Mouse (Mus musculus): Measurements from ENCODE around the gene Cd72. TPM values are rescaled to one million over a fixed set of nuclear protein-coding genes. Genes with fewer than 3 reads are reported as not detected.

Gene Cd72
- polyA plus RNA-seq, 1 experiment from 2014 or later, result 3.2 TPM

GRCm38 (mm10) chr4:43404697-43405096, 49.7 kb downstream of the Cd72 start:
- no peak for ATAC-seq
- 87% methylated on average over 10 of the region's 10 CpGs for WGBS
- Histone ChIP-seq H3K4me1 (replicated peaks; ENCODE audit: control insufficient read depth, insufficient read depth, low read length) (no peaks in the 10 kb centered on the region; the same call in 1 of the 2 replicates), H3K36me3 (ENCODE audit: control insufficient read depth, insufficient read depth) (0 out of 2 replicates have a peak, but pooled peaks cover 10% of the 10 kb centered on the region), H3K9me3 (ENCODE audit: control insufficient read depth) (no peaks in the 10 kb centered on the region), H3K4me2 (replicated peaks; ENCODE audit: low read depth) (no peak overlapping the region), H3K9ac (ENCODE audit: low read depth, low read length) (no peak overlapping the region), H3K27ac (ENCODE audit: low read depth, low read length) (no peak overlapping the region; the same call in 1 of the 2 replicates), H3K4me3 (ENCODE audit: low read depth, low read length) (no peak overlapping the region), H3K27me3 (replicated peaks; ENCODE audit: control insufficient read depth, insufficient read depth, low read length) (no peaks in the 10 kb centered on the region)
- TF ChIP-seq CTCF (IDR thresholded peaks at IDR 0.05; ENCODE audit: low read depth), result no peak

DNA sequence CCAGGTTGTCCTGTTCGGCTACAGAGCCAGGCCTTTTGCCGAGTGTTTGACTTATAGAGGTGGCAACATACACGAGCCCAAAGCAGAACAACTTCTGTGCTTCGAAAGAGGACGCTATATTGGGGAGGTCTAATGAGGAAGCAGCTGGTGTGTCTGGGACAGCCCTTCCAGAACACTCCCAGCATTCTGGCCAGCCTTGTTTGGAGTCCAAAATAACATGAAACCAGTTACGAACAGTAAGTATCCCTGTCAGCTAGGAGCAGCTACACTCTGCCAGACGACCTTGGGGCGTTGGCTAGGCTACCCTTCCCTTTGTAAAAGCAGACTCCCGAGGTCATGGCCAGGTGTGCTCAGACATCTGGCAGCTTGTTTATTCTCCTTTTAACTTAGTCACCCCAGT, 52.2 kb downstream of the Cd72 start:
- H3K36me3 ChIP-seq (ENCODE audit: control insufficient read depth, insufficient read depth), result 0 out of 2 replicates have a peak, but pooled peaks cover 7% of the 10 kb centered on the region
- 49% methylated on average over 9 of the region's 9 CpGs for WGBS
- TF ChIP-seq CTCF (IDR thresholded peaks at IDR 0.05; ENCODE audit: low read depth), result no peak
- ATAC-seq, result no peak
- no peaks in the 10 kb centered on the region for H3K27me3 ChIP-seq (replicated peaks; ENCODE audit: control insufficient read depth, insufficient read depth, low read length)
- H3K4me2 ChIP-seq (replicated peaks; ENCODE audit: low read depth), result peak overlapping the region; percentile 33
- H3K9me3 ChIP-seq (ENCODE audit: control insufficient read depth), result no peaks in the 10 kb centered on the region
- no peak overlapping the region for H3K4me3 ChIP-seq (ENCODE audit: low read depth, low read length)
- peaks cover 6% of the 10 kb centered on the region for H3K4me1 ChIP-seq (replicated peaks; ENCODE audit: control insufficient read depth, insufficient read depth, low read length)
- H3K9ac ChIP-seq (ENCODE audit: low read depth, low read length), result no peak overlapping the region
- no peak overlapping the region; the same call in 1 of the 2 replicates for H3K27ac ChIP-seq (ENCODE audit: low read depth, low read length)

DNA sequence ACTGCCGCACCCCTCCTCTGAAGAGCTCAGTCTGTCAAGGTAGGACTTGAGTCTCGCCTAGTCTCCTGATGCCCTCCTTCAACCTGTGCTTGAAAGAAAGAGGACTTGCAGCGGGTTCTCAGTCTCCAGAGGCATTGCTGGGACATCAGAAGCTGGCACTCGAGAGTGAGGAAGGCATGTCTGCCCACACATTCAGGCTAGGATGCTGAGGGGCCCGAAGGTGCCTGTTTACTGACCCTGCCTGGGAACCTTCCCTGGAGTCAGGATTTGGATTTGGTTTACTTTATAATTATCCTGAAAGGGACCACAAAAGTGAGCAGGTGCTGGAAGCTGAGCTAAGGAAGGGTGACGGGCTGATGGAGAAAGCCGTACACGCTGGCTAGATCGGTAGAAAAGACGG, 52.9 kb downstream of the Cd72 start:
- TF ChIP-seq CTCF (IDR thresholded peaks at IDR 0.05; ENCODE audit: low read depth), result no peak
- no peak for ATAC-seq
- peak overlapping the region; percentile 43; the same call in 1 of the 2 replicates for H3K9ac ChIP-seq (ENCODE audit: low read depth, low read length)

GRCm38 (mm10) chr4:43400976-43401375, 53.5 kb downstream of the Cd72 start:
- TF ChIP-seq CTCF (IDR thresholded peaks at IDR 0.05; ENCODE audit: low read depth), result no peak
- no peak overlapping the region; the same call in 1 of the 2 replicates for H3K4me3 ChIP-seq (ENCODE audit: low read depth, low read length)
- no peaks in the 10 kb centered on the region for H3K9me3 ChIP-seq (ENCODE audit: control insufficient read depth)
- no peaks in the 10 kb centered on the region for H3K27me3 ChIP-seq (replicated peaks; ENCODE audit: control insufficient read depth, insufficient read depth, low read length)
- H3K9ac ChIP-seq (ENCODE audit: low read depth, low read length), result no peak overlapping the region
- H3K4me1 ChIP-seq (replicated peaks; ENCODE audit: control insufficient read depth, insufficient read depth, low read length), result peaks cover 6% of the 10 kb centered on the region
- H3K27ac ChIP-seq (ENCODE audit: low read depth, low read length), result peak overlapping the region; percentile 42; the same call in 1 of the 2 replicates
- ATAC-seq, result no peak
- peak overlapping the region; percentile 33; the same call in 1 of the 2 replicates for H3K4me2 ChIP-seq (replicated peaks; ENCODE audit: low read depth)
- 0 out of 2 replicates have a peak, but pooled peaks cover 7% of the 10 kb centered on the region for H3K36me3 ChIP-seq (ENCODE audit: control insufficient read depth, insufficient read depth)
- 37% methylated on average over 10 of the region's 10 CpGs for WGBS

More for the DNA sequence above, 52.9 kb downstream of the Cd72 start:
- peaks cover 6% of the 10 kb centered on the region for H3K4me1 ChIP-seq (replicated peaks; ENCODE audit: control insufficient read depth, insufficient read depth, low read length)
- H3K4me3 ChIP-seq (ENCODE audit: low read depth, low read length), result no peak overlapping the region; the same call in 1 of the 2 replicates
- H3K4me2 ChIP-seq (replicated peaks; ENCODE audit: low read depth), result peak overlapping the region; percentile 33; the same call in 1 of the 2 replicates
- WGBS, result 85% methylated on average over 10 of the region's 10 CpGs
- peak overlapping the region; percentile 42; the same call in 1 of the 2 replicates for H3K27ac ChIP-seq (ENCODE audit: low read depth, low read length)
- H3K27me3 ChIP-seq (replicated peaks; ENCODE audit: control insufficient read depth, insufficient read depth, low read length), result no peaks in the 10 kb centered on the region
- no peaks in the 10 kb centered on the region for H3K9me3 ChIP-seq (ENCODE audit: control insufficient read depth)
- H3K36me3 ChIP-seq (ENCODE audit: control insufficient read depth, insufficient read depth), result 0 out of 2 replicates have a peak, but pooled peaks cover 7% of the 10 kb centered on the region

DNA sequence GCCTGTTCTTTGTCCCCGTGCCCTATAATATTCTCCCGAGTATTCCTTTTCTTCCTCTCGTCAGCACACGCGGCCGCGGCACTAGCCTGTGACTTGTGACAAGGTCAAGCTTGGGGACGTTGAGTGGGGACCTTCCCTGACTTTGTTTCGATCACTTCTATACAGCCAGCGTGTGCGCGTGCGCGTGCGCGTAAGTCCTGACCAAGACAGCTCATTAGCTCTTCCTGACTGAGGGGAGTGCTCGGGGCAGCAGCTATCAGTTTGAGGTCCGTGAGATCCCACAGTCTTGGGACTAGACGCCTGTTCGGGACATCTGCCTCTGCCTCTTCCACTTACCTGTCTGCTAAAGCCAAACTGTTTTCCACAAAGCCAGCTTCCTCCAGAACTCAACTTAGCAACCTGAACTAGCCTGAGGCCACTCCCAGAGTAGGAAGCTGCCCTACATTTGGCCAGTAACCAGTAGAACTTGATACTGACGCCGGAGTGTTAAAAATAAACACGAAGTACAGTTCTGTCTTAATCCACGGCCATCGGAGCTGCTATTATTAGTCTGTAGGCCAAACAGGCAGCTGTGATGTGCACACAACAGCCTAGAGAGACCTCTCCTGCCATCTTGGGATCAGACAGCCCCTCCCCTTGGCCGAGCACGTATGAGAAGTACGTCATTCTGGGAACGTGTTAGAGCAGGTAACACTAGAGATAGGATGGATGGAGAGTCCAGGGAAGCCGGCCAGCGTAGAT, 54.9 kb downstream of the Cd72 start:
- peaks cover 6% of the 10 kb centered on the region for H3K4me1 ChIP-seq (replicated peaks; ENCODE audit: control insufficient read depth, insufficient read depth, low read length)
- WGBS, result 73% methylated on average over 31 of the region's 31 CpGs
- no peak overlapping the region for H3K4me3 ChIP-seq (ENCODE audit: low read depth, low read length)
- H3K27me3 ChIP-seq (replicated peaks; ENCODE audit: control insufficient read depth, insufficient read depth, low read length), result no peaks in the 10 kb centered on the region
- ATAC-seq, result peak; percentile 10; the same call in 1 of the 2 replicates
- H3K4me2 ChIP-seq (replicated peaks; ENCODE audit: low read depth), result peak overlapping the region; percentile 24; the same call in 1 of the 2 replicates
- H3K36me3 ChIP-seq (ENCODE audit: control insufficient read depth, insufficient read depth), result 0 out of 2 replicates have a peak, but pooled peaks cover 4% of the 10 kb centered on the region
- no peaks in the 10 kb centered on the region for H3K9me3 ChIP-seq (ENCODE audit: control insufficient read depth)
- peak overlapping the region; percentile 61 for H3K27ac ChIP-seq (ENCODE audit: low read depth, low read length)
- no peak overlapping the region; the same call in 1 of the 2 replicates for H3K9ac ChIP-seq (ENCODE audit: low read depth, low read length)
- no peak for TF ChIP-seq CTCF (IDR thresholded peaks at IDR 0.05; ENCODE audit: low read depth)

DNA sequence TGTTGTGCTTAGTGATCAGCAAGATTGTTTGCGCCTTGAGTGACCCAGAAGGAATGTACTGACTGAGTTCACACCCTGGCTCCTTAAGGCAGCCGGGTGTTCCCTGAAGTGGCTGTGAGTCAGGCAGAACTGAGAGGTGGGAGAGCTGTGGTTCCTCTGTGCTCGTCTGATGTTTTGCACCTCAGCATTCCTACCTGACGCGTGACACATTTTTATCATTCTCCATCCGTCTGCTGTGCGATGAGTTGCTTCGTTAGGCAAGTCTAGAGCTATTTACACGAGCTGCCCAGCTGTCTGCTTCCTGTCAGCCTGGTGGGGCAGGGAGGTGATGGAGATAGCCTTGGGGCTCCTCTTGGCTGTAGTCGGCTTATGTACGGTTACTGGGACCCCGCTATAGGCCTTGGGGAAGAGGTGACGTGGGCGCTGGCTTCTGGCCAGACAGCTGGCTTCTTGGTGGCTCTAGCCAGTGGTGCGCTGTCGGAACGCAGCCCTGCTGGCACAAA, 55.5 kb downstream of the Cd72 start:
- peak overlapping the region; percentile 18; the same call in 1 of the 2 replicates for H3K9ac ChIP-seq (ENCODE audit: low read depth, low read length)
- no peaks in the 10 kb centered on the region for H3K36me3 ChIP-seq (ENCODE audit: control insufficient read depth, insufficient read depth)
- no peaks in the 10 kb centered on the region for H3K27me3 ChIP-seq (replicated peaks; ENCODE audit: control insufficient read depth, insufficient read depth, low read length)
- H3K9me3 ChIP-seq (ENCODE audit: control insufficient read depth), result no peaks in the 10 kb centered on the region
- peak; percentile 40 for ATAC-seq
- peak overlapping the region; percentile 24 for H3K4me2 ChIP-seq (replicated peaks; ENCODE audit: low read depth)
- peaks cover 6% of the 10 kb centered on the region for H3K4me1 ChIP-seq (replicated peaks; ENCODE audit: control insufficient read depth, insufficient read depth, low read length)
- no peak for TF ChIP-seq CTCF (IDR thresholded peaks at IDR 0.05; ENCODE audit: low read depth)
- WGBS, result 47% methylated on average over 17 of the region's 17 CpGs
- no peak overlapping the region for H3K4me3 ChIP-seq (ENCODE audit: low read depth, low read length)
- peak overlapping the region; percentile 61 for H3K27ac ChIP-seq (ENCODE audit: low read depth, low read length)

Measured in intestine, postnatal 0 days (tissue).